In the genomic region with DNA sequence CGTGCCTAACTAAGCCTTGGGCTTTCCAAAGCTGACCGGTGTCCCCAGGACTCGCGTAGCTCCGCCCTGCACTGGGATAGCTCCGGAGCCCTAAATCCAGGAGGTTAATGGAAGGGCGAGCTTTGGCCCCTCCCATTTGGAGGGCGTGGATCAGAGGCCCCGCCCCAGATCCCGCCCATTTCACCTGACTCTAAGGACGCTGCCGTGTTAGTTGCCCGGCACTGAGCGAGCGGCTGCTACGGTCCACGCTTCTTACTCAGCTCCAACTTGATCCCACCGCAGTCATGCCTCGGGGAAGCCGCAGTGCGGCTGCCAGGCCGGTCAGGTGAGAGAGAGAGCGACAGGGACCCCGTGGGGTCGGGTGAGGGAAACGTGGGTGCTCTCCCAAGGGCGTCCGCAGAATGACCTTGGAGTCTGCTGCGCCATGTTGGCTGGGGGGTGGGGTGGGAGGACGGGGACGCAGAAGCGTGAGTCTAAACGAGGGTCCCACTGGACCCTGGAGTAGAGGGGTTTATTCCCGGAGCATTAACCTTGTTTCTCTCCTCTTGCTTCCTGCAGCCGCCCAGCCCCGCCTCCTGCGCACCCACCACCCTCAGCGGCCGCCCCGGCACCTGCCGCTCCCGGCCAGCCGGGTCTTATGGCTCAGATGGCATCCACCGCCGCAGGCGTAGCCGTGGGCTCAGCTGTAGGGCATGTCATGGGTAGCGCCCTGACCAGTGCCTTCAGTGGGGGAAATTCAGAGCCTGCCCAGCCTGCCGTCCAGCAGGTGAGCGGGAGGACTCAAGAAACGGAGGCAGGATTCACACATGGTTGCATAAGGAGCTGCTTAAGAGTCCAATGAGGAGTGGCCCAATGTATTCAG, we compare ENCODE assay signal across 8 mouse cellular contexts. TPM values are rescaled to one million over a fixed set of nuclear protein-coding genes. Genes with fewer than 3 reads are reported as not detected.
A peak's percentile ranks its signal among the peaks of the same experiment; 100 is the strongest.
DNase-seq lines count a peak whose midpoint lies in the region; ATAC-seq and TF ChIP-seq lines count a peak whose summit lies in the region.

Mmp11 (minus strand) TSS at position 817 of the 862 bp plus-strand sequence.

- peak; percentile 58 for ATAC-seq in embryonic facial prominence, embryonic 14.5 days (ENCODE audit: low read depth)
- ATAC-seq in limb, embryonic 14.5 days (ENCODE audit: low FRiP score, low read depth) = peak; percentile 20; the same call in 1 of the 2 replicates
- ATAC-seq in midbrain, embryonic 15.5 days (replicated peaks) = peak; percentile 64

- WGBS in embryonic facial prominence, embryonic 14.5 days = 4% methylated on average over 44 of the region's 51 CpGs
- 2% methylated on average over 47 of the region's 51 CpGs for WGBS in limb, embryonic 14.5 days
- WGBS in midbrain, embryonic 15.5 days = 1% methylated on average over 51 of the region's 51 CpGs

- no peaks in the 10 kb centered on the region for H3K9me3 ChIP-seq in embryonic facial prominence, embryonic 14.5 days (ENCODE audit: control insufficient read depth, low read length)
- no peaks in the 10 kb centered on the region for H3K9me3 ChIP-seq in limb, embryonic 14.5 days (ENCODE audit: control insufficient read depth, low read length)
- H3K9me3 ChIP-seq in midbrain, embryonic 15.5 days = no peaks in the 10 kb centered on the region

- H3K4me1 ChIP-seq in embryonic facial prominence, embryonic 14.5 days (ENCODE audit: control insufficient read depth, insufficient read depth, low read length) = peaks cover 17% of the 10 kb centered on the region
- H3K4me1 ChIP-seq in limb, embryonic 14.5 days (ENCODE audit: control insufficient read depth, insufficient read depth, low read length) = peaks cover 22% of the 10 kb centered on the region
- peaks cover 37% of the 10 kb centered on the region for H3K4me1 ChIP-seq in midbrain, embryonic 15.5 days

- TF ChIP-seq POLR2A in limb, embryonic 14.5 days (IDR thresholded peaks at IDR 0.05; ENCODE audit: borderline replicate concordance, extremely low read depth, insufficient read depth, insufficient read length) = no peak

- H3K4me2 ChIP-seq in embryonic facial prominence, embryonic 14.5 days (ENCODE audit: low read depth, low read length) = peak within 1 kb of the TSS; percentile 87
- peak within 1 kb of the TSS; percentile 87 for H3K4me2 ChIP-seq in limb, embryonic 14.5 days (replicated peaks; ENCODE audit: low read depth, low read length, severe bottlenecking)
- peak within 1 kb of the TSS; percentile 94 for H3K4me2 ChIP-seq in midbrain, embryonic 15.5 days

- peak within 1 kb of the TSS; percentile 47 for H3K4me3 ChIP-seq in embryonic facial prominence, embryonic 14.5 days (ENCODE audit: low read depth, low read length)
- H3K4me3 ChIP-seq in limb, embryonic 14.5 days (replicated peaks; ENCODE audit: low read length) = peak within 1 kb of the TSS; percentile 48
- H3K4me3 ChIP-seq in midbrain, embryonic 15.5 days = peak within 1 kb of the TSS; percentile 65

- H3K9ac ChIP-seq in embryonic facial prominence, embryonic 14.5 days (ENCODE audit: low read depth, low read length) = peak within 1 kb of the TSS; percentile 54
- H3K9ac ChIP-seq in limb, embryonic 14.5 days (ENCODE audit: low read depth, low read length, severe bottlenecking) = peak within 1 kb of the TSS; percentile 34
- H3K9ac ChIP-seq in midbrain, embryonic 15.5 days = peak within 1 kb of the TSS; percentile 51

- no peak within 1 kb of the TSS for H3K27ac ChIP-seq in embryonic facial prominence, embryonic 14.5 days (replicated peaks; ENCODE audit: low read depth, low read length)
- no peak within 1 kb of the TSS for H3K27ac ChIP-seq in limb, embryonic 14.5 days (replicated peaks; ENCODE audit: low read depth, low read length)
- peak within 1 kb of the TSS; percentile 73 for H3K27ac ChIP-seq in midbrain, embryonic 15.5 days

- peak; percentile 77 to 81 for DNase-seq in B cell, adult 2 months
- peak; percentile 33 to 64 for DNase-seq in adrenal gland, postnatal 4 days (ENCODE audit: low spot score in 2 of 2)
- DNase-seq in embryonic facial prominence, embryonic 14.5 days (ENCODE audit: low spot score) = peak; percentile 86
- DNase-seq in heart, adult 9 months (ENCODE audit: low spot score in 2 of 2) = peak; percentile 58 to 75
- peak; percentile 93 for DNase-seq in kidney, adult 9 months
- peak; percentile 75 for DNase-seq in limb, embryonic 14.5 days (ENCODE audit: low spot score)
- peak; percentile 78 to 83 for DNase-seq in spleen, postnatal 10 days (ENCODE audit: low spot score in 2 of 2)

- peaks cover 20% of the 10 kb centered on the region for H3K27me3 ChIP-seq in embryonic facial prominence, embryonic 14.5 days (replicated peaks; ENCODE audit: control insufficient read depth, insufficient read depth, low read length)
- H3K27me3 ChIP-seq in limb, embryonic 14.5 days (ENCODE audit: control insufficient read depth, insufficient read depth, low read length) = peaks cover 21% of the 10 kb centered on the region
- 0 out of 2 replicates have a peak, but pooled peaks cover 3% of the 10 kb centered on the region for H3K27me3 ChIP-seq in midbrain, embryonic 15.5 days (replicated peaks)

- H3K36me3 ChIP-seq in embryonic facial prominence, embryonic 14.5 days (ENCODE audit: control insufficient read depth, insufficient read depth, low read length) = no peaks in the 10 kb centered on the region
- no peaks in the 10 kb centered on the region for H3K36me3 ChIP-seq in limb, embryonic 14.5 days (ENCODE audit: control insufficient read depth, insufficient read depth, low read length)
- no peaks in the 10 kb centered on the region for H3K36me3 ChIP-seq in midbrain, embryonic 15.5 days (replicated peaks)

RNA-seq across cellular contexts. Expression of gene Mmp11, which starts in this region (rescaled TPM):
- total RNA-seq in adrenal gland, postnatal 4 days (2021) = 10 to 100 TPM; 14.7 to 19.0 TPM
- polyA plus RNA-seq in embryonic facial prominence, embryonic 14.5 days (2014; fragmentation: Nextera tagmentation; extraction: Ambion mirVana) = 53.6 and 72.3 TPM in 2 replicates
- polyA plus RNA-seq in limb, embryonic 14.5 days (2012; rRNA removed) = 240 and 307 TPM in 2 replicates
- polyA plus RNA-seq in limb, embryonic 14.5 days (2014; fragmentation: Nextera tagmentation; extraction: Ambion mirVana) = 213 and 279 TPM in 2 replicates
- polyA plus RNA-seq in midbrain, embryonic 15.5 days (2015; fragmentation: Nextera tagmentation; extraction: Ambion mirVana) = 18.2 and 21.6 TPM in 2 replicates
